Mouse (Mus musculus) olfactory bulb, adult 2 months (tissue): ENCODE data around the gene Eomes.

Source experiments
- CTCF ChIP-seq: fragments of 200-500 bp; IDR thresholded peaks from 2 replicates; pipeline ENCODE4 v1.5.1; 2012; ENCODE audit warnings: low read depth, mild to moderate bottlenecking, low read length, moderate library complexity; ENCODE audit not compliant: insufficient read depth
- POLR2A ChIP-seq: fragments of 200-500 bp; IDR thresholded peaks from 2 replicates; pipeline ENCODE4 v1.6.1; 2012; ENCODE audit warnings: mild to moderate bottlenecking, low read depth, low read length, moderate library complexity; ENCODE audit not compliant: insufficient read depth

DNA sequence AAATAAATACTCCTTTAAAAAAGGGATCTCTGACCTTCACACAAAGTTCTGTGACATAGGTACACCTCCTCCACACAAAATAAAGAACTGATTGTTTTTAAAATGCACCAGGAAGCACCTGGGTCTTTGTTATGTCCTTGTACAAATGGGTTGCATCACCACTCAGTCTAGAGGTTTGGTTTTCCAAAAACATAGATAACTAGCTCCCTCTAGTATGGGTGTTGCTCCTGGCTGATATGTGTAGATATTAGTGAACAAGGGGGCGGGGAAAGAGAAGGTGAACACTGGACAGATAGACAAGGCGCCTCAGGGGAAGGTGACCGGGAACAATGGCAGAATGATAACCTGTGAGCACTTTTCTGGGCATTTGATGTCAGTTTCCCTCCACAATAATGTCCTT is 17.9 kb downstream of the Eomes start:
- no peak for TF ChIP-seq CTCF
- no peak for TF ChIP-seq POLR2A
